Comparison of ENCODE assay signal across 20 mouse cellular contexts in genomic region chr1:170656518-170657227, GRCm38 (mm10). TPM values are rescaled to one million over a fixed set of nuclear protein-coding genes. Genes with fewer than 3 reads are reported as not detected.
DNase-seq lines count a peak whose midpoint lies in the region; ATAC-seq and TF ChIP-seq lines count a peak whose summit lies in the region.
"Had no signal": no experiment of that assay in that cellular context is flagged by ENCODE, and none has a peak within 500 bp of the region (broad histone marks: within the 10 kb centered on the region; RNA-seq: fewer than 3 reads in every experiment).

No protein-coding gene starts in this region.

- no peaks in the 10 kb centered on the region for H3K36me3 ChIP-seq in forebrain, embryonic 10.5 days (replicated peaks)
- no peaks in the 10 kb centered on the region for H3K36me3 ChIP-seq in forebrain, embryonic 12.5 days (replicated peaks)
- H3K36me3 ChIP-seq in liver, adult 2 months (ENCODE audit: control insufficient read depth, insufficient read depth, low read length): no peaks in the 10 kb centered on the region
- H3K36me3 ChIP-seq in liver, embryonic 11.5 days (ENCODE audit: control insufficient read depth, insufficient read depth, low read length): no peaks in the 10 kb centered on the region
- H3K36me3 ChIP-seq in intestine, postnatal 0 days (ENCODE audit: control insufficient read depth, insufficient read depth): no peaks in the 10 kb centered on the region
- no peaks in the 10 kb centered on the region for H3K36me3 ChIP-seq in stomach, embryonic 14.5 days (ENCODE audit: control insufficient read depth, insufficient read depth, low read length)
- H3K36me3 ChIP-seq: embryonic facial prominence, embryonic 12.5 days; stomach, embryonic 15.5 days had no signal

- no peak overlapping the region for H3K4me3 ChIP-seq in forebrain, embryonic 10.5 days
- H3K4me3 ChIP-seq in forebrain, embryonic 12.5 days (replicated peaks): no peak overlapping the region
- H3K4me3 ChIP-seq in liver, adult 2 months (ENCODE audit: insufficient read depth, low read depth, low read length): no peak overlapping the region
- H3K4me3 ChIP-seq in liver, embryonic 11.5 days (ENCODE audit: low read depth, low read length): no peak overlapping the region
- H3K4me3 ChIP-seq in intestine, postnatal 0 days (ENCODE audit: low read depth, low read length): no peak overlapping the region
- no peak overlapping the region for H3K4me3 ChIP-seq in stomach, embryonic 14.5 days (ENCODE audit: low read depth, low read length)
- H3K4me3 ChIP-seq: embryonic facial prominence, embryonic 12.5 days; neural tube, embryonic 12.5 days; stomach, embryonic 15.5 days had no signal

- no peak for ATAC-seq in forebrain, embryonic 12.5 days (ENCODE audit: low FRiP score)
- ATAC-seq in liver, embryonic 11.5 days (replicated peaks; ENCODE audit: low FRiP score): no peak
- peak; percentile 31; the same call in 1 of the 2 replicates for ATAC-seq in intestine, postnatal 0 days
- 0 out of 2 replicates have a peak, but pooled peaks have one; percentile 17 for ATAC-seq in stomach, embryonic 14.5 days (ENCODE audit: insufficient number of reproducible peaks, insufficient read depth, low FRiP score, low read depth)
- ATAC-seq: activated CD4-positive, CD25-positive, alpha-beta regulatory T cell, adult 4 months; midbrain, embryonic 16.5 days had no signal

- H3K9ac ChIP-seq in forebrain, embryonic 12.5 days: no peak overlapping the region
- no peak overlapping the region for H3K9ac ChIP-seq in liver, adult 2 months (ENCODE audit: low read depth, low read length)
- H3K9ac ChIP-seq in liver, embryonic 11.5 days (ENCODE audit: low read depth, low read length): no peak overlapping the region
- no peak overlapping the region for H3K9ac ChIP-seq in intestine, postnatal 0 days (ENCODE audit: low read depth, low read length)
- no peak overlapping the region for H3K9ac ChIP-seq in stomach, embryonic 14.5 days (replicated peaks; ENCODE audit: low read depth, low read length)
- H3K9ac ChIP-seq: embryonic facial prominence, embryonic 12.5 days; lung, embryonic 14.5 days; neural tube, embryonic 12.5 days; stomach, embryonic 15.5 days had no signal

- peak overlapping the region; percentile 72; the same call in 1 of the 2 replicates for H3K27ac ChIP-seq in forebrain, embryonic 10.5 days
- H3K27ac ChIP-seq in forebrain, embryonic 12.5 days: no peak overlapping the region
- no peak overlapping the region for H3K27ac ChIP-seq in liver, adult 2 months (replicated peaks; ENCODE audit: insufficient read depth, low read depth, low read length)
- no peak overlapping the region for H3K27ac ChIP-seq in liver, embryonic 11.5 days (ENCODE audit: low read depth, low read length)
- H3K27ac ChIP-seq in intestine, postnatal 0 days (ENCODE audit: low read depth, low read length): no peak overlapping the region
- H3K27ac ChIP-seq in stomach, embryonic 14.5 days (ENCODE audit: low read length): no peak overlapping the region
- H3K27ac ChIP-seq: embryonic facial prominence, embryonic 12.5 days; kidney, postnatal 0 days; neural tube, embryonic 12.5 days; stomach, embryonic 15.5 days had no signal

- no peaks in the 10 kb centered on the region for H3K9me3 ChIP-seq in forebrain, embryonic 10.5 days
- no peaks in the 10 kb centered on the region for H3K9me3 ChIP-seq in forebrain, embryonic 12.5 days
- no peaks in the 10 kb centered on the region for H3K9me3 ChIP-seq in liver, embryonic 11.5 days (ENCODE audit: control insufficient read depth, low read length)
- no peaks in the 10 kb centered on the region for H3K9me3 ChIP-seq in intestine, postnatal 0 days (ENCODE audit: control insufficient read depth)
- H3K9me3 ChIP-seq in stomach, embryonic 14.5 days (ENCODE audit: control insufficient read depth, low read depth, low read length): no peaks in the 10 kb centered on the region
- H3K9me3 ChIP-seq: embryonic facial prominence, embryonic 12.5 days; neural tube, embryonic 12.5 days; stomach, embryonic 15.5 days had no signal

- no peaks in the 10 kb centered on the region for H3K79me2 ChIP-seq in liver, adult 2 months (ENCODE audit: control insufficient read depth, insufficient read depth, low read length)

- no peak for TF ChIP-seq CTCF in liver, adult 2 months (IDR thresholded peaks at IDR 0.05; ENCODE audit: low read depth, low read length)
- TF ChIP-seq CTCF in intestine, postnatal 0 days (IDR thresholded peaks at IDR 0.05; ENCODE audit: low read depth): no peak

- peaks cover 30% of the 10 kb centered on the region for H3K4me1 ChIP-seq in forebrain, embryonic 10.5 days
- H3K4me1 ChIP-seq in forebrain, embryonic 12.5 days: peaks cover 36% of the 10 kb centered on the region
- H3K4me1 ChIP-seq in liver, adult 2 months (ENCODE audit: control insufficient read depth, insufficient read depth, low read length): peaks cover 5% of the 10 kb centered on the region; the same call in 1 of the 2 replicates
- H3K4me1 ChIP-seq in liver, embryonic 11.5 days (replicated peaks; ENCODE audit: control insufficient read depth, insufficient read depth, low read length): no peaks in the 10 kb centered on the region
- no peaks in the 10 kb centered on the region for H3K4me1 ChIP-seq in intestine, postnatal 0 days (replicated peaks; ENCODE audit: control insufficient read depth, insufficient read depth, low read length)
- H3K4me1 ChIP-seq in stomach, embryonic 14.5 days (ENCODE audit: control insufficient read depth, insufficient read depth, low read length): 0 out of 2 replicates have a peak, but pooled peaks cover 3% of the 10 kb centered on the region
- H3K4me1 ChIP-seq: embryonic facial prominence, embryonic 12.5 days; stomach, embryonic 15.5 days had no signal

- H3K27me3 ChIP-seq in forebrain, embryonic 10.5 days (ENCODE audit: poor library complexity, severe bottlenecking): no peaks in the 10 kb centered on the region
- no peaks in the 10 kb centered on the region for H3K27me3 ChIP-seq in forebrain, embryonic 12.5 days
- no peaks in the 10 kb centered on the region for H3K27me3 ChIP-seq in liver, adult 2 months (ENCODE audit: control insufficient read depth, insufficient read depth, low read length)
- H3K27me3 ChIP-seq in liver, embryonic 11.5 days (replicated peaks; ENCODE audit: control insufficient read depth, insufficient read depth, low read length): no peaks in the 10 kb centered on the region
- no peaks in the 10 kb centered on the region for H3K27me3 ChIP-seq in intestine, postnatal 0 days (replicated peaks; ENCODE audit: control insufficient read depth, insufficient read depth, low read length)
- no peaks in the 10 kb centered on the region for H3K27me3 ChIP-seq in stomach, embryonic 14.5 days (ENCODE audit: control insufficient read depth, insufficient read depth, low read length)
- H3K27me3 ChIP-seq: embryonic facial prominence, embryonic 12.5 days; neural tube, embryonic 12.5 days; stomach, embryonic 15.5 days had no signal

- DNase-seq in forebrain, embryonic 10.5 days (ENCODE audit: extremely low spot score, low spot score): no peak
- peak; percentile 90 for DNase-seq in liver, adult 2 months (ENCODE audit: extremely low read depth, low read depth, low spot score)
- DNase-seq in liver, embryonic 11.5 days (ENCODE audit: low spot score): no peak
- DNase-seq in adrenal gland, adult 2 months: no peak
- no peak for DNase-seq in embryo, embryonic 9.5 days (ENCODE audit: extremely low spot score)
- DNase-seq: cerebellum, adult 11 months; cerebellum, postnatal 36 days; gastrocnemius, postnatal 10 days; heart, postnatal 14 days; lung, embryonic 14.5 days; thymus, postnatal 14 days had no signal

- TF ChIP-seq POLR2A in liver, adult 2 months (IDR thresholded peaks at IDR 0.05; ENCODE audit: extremely low read depth, insufficient read depth, low read length): no peak

- WGBS in forebrain, embryonic 10.5 days: 85% methylated on average over 11 of the region's 11 CpGs
- 82% methylated on average over 11 of the region's 11 CpGs for WGBS in forebrain, embryonic 12.5 days
- 48% methylated on average over 11 of the region's 11 CpGs for WGBS in liver, adult 2 months
- WGBS in liver, embryonic 11.5 days: 70% methylated on average over 11 of the region's 11 CpGs
- WGBS in intestine, postnatal 0 days: 63% methylated on average over 11 of the region's 11 CpGs
- WGBS in stomach, embryonic 14.5 days: 79% methylated on average over 11 of the region's 11 CpGs

- no peak overlapping the region for H3K4me2 ChIP-seq in forebrain, embryonic 12.5 days
- no peak overlapping the region for H3K4me2 ChIP-seq in liver, embryonic 11.5 days
- H3K4me2 ChIP-seq in intestine, postnatal 0 days (replicated peaks; ENCODE audit: low read depth): no peak overlapping the region
- no peak overlapping the region for H3K4me2 ChIP-seq in stomach, embryonic 14.5 days (replicated peaks; ENCODE audit: low read depth, low read length)
- H3K4me2 ChIP-seq: embryonic facial prominence, embryonic 12.5 days; lung, embryonic 14.5 days; neural tube, embryonic 12.5 days; stomach, embryonic 15.5 days had no signal

RNA-seq across cellular contexts. Expression of gene Olfml2b, which starts 12.3 kb away (rescaled TPM):
- 4.1 and 5.3 TPM in 2 replicates for polyA plus RNA-seq in forebrain, embryonic 10.5 days (2016; fragmentation: Nextera tagmentation; extraction: Ambion mirVana)
- polyA plus RNA-seq in forebrain, embryonic 12.5 days (2016; fragmentation: Nextera tagmentation; extraction: Ambion mirVana): 6.1 and 6.5 TPM in 2 replicates
- total RNA-seq in liver, adult 2 months (2014; rRNA removed): 0.37 and 0.67 TPM in 2 replicates
- 0.44 and 0.46 TPM in 2 replicates for polyA plus RNA-seq in liver, adult 2 months (2012; rRNA removed)
- 5.5 and 5.7 TPM in 2 replicates for polyA plus RNA-seq in liver, embryonic 11.5 days (2014; fragmentation: Nextera tagmentation; extraction: Ambion mirVana)
- 14.5 and 19.5 TPM in 2 replicates for polyA plus RNA-seq in intestine, postnatal 0 days (2015; fragmentation: Nextera tagmentation; extraction: Ambion mirVana)
- 46.6 and 48.6 TPM in 2 replicates for polyA plus RNA-seq in stomach, embryonic 14.5 days (2014; fragmentation: Nextera tagmentation; extraction: Ambion mirVana)
- 1 to 10 TPM; 5.0 to 7.9 TPM for total RNA-seq in adrenal gland, adult 2 months (2021)
- polyA plus RNA-seq in adrenal gland, adult 2 months (2012; rRNA removed): 11.3 and 12.3 TPM in 2 replicates
- polyA plus RNA-seq: activated CD4-positive, CD25-positive, alpha-beta regulatory T cell, adult 4 months had no signal

Comparison
In these comparisons a context has a peak if more than half of its experiments do, and no peak if none do; other contexts are left out.
1. ATAC-seq: peak in intestine, postnatal 0 days (single experiment) and stomach, embryonic 14.5 days (single experiment); none in forebrain, embryonic 12.5 days (single experiment) and liver, embryonic 11.5 days (single experiment).